Mouse (Mus musculus): Measurements from ENCODE around the gene Map3k10.

- TF ChIP-seq KAT2A (IDR thresholded peaks at IDR 0.05; ENCODE audit: insufficient replicate concordance, low read length) (no peak), TCF12 (IDR thresholded peaks at IDR 0.05; ENCODE audit: low read depth, low read length) (no peak), POLR2AphosphoS2 (IDR thresholded peaks at IDR 0.05; ENCODE audit: low read depth, low read length) (no peak), USF1 (IDR thresholded peaks at IDR 0.05; ENCODE audit: low read depth, low read length) (no peak), CHD1 (IDR thresholded peaks at IDR 0.05; ENCODE audit: low read depth, low read length) (no peak), CHD2 (IDR thresholded peaks at IDR 0.05; ENCODE audit: low read length) (no peak), CTCF (conservative IDR thresholded peaks at IDR 0.05 in 1 of 2, IDR thresholded peaks at IDR 0.05 in 1 of 2; ENCODE audit: low read depth in 2 of 2, low read length in 2 of 2) (no peak), UBTF (IDR thresholded peaks at IDR 0.05; ENCODE audit: low read depth, low read length) (no peak), MEF2A (IDR thresholded peaks at IDR 0.05; ENCODE audit: borderline replicate concordance, low read depth, low read length) (no peak), SIN3A (IDR thresholded peaks at IDR 0.05; ENCODE audit: low read length) (no peak), POLR2A (IDR thresholded peaks at IDR 0.05; ENCODE audit: low read depth, low read length) (no peak)
Measured at GRCm38 (mm10) chr7:27624967-27625366, 49.4 kb downstream of the Map3k10 start.
